Mouse (Mus musculus): ENCODE results near the gene Olfr805. TPM values are rescaled to one million over a fixed set of nuclear protein-coding genes. Genes with fewer than 3 reads are reported as not detected.

Olfr805 gene
- not detected for total RNA-seq (2021)
- long read RNA-seq, experiment 1, result 0 reads
- long read RNA-seq, experiment 2, result 0 reads

GRCm38 (mm10) chr10:129729275-129729674 is at the start of gene Olfr805:
Gene Olfr805, minus strand, starts transcription at chr10:129729375.
- no peak within 1 kb of the TSS for H3K27ac ChIP-seq
- H3K4me3 ChIP-seq, result no peak within 1 kb of the TSS
- TF ChIP-seq CTCF (conservative IDR thresholded peaks at IDR 0.05), result no peak
- no peak for DNase-seq (ENCODE audit: low spot score in 2 of 2)

- no peak for TF ChIP-seq CTCF (conservative IDR thresholded peaks at IDR 0.05)
- Histone ChIP-seq H3K4me3 (no peak overlapping the region), H3K27ac (no peak overlapping the region)
- no peak for DNase-seq (ENCODE audit: low spot score in 2 of 2)
Observed at GRCm38 (mm10) chr10:129778123-129778522, 48.9 kb upstream of the Olfr805 start.

GRCm38 (mm10) chr10:129774338-129774737 is 45.2 kb upstream of the Olfr805 start, which contains the start of gene Olfr809:
Gene Olfr809, plus strand, starts transcription at chr10:129774638.
- no peak within 1 kb of the TSS for H3K4me3 ChIP-seq
- no peak for DNase-seq (ENCODE audit: low spot score in 2 of 2)
- H3K27ac ChIP-seq, result no peak within 1 kb of the TSS
- no peak for TF ChIP-seq CTCF (conservative IDR thresholded peaks at IDR 0.05)

GRCm38 (mm10) chr10:129765182-129765581 is 36.0 kb upstream of the Olfr805 start, which contains the start of gene Olfr808:
Gene Olfr808, plus strand, starts transcription at chr10:129765482.
- H3K27ac ChIP-seq, result no peak within 1 kb of the TSS
- H3K4me3 ChIP-seq, result no peak within 1 kb of the TSS
- DNase-seq (ENCODE audit: low spot score in 2 of 2), result no peak
- no peak for TF ChIP-seq CTCF (conservative IDR thresholded peaks at IDR 0.05)

GRCm38 (mm10) chr10:129757693-129758092 is 28.5 kb upstream of the Olfr805 start, which contains the start of gene Olfr807:
Gene Olfr807, minus strand, starts transcription at chr10:129757793.
- Histone ChIP-seq H3K27ac (no peak within 1 kb of the TSS), H3K4me3 (no peak within 1 kb of the TSS)
- no peak for DNase-seq (ENCODE audit: low spot score in 2 of 2)
- no peak for TF ChIP-seq CTCF (conservative IDR thresholded peaks at IDR 0.05)

- Histone ChIP-seq H3K27ac (no peak within 1 kb of the TSS), H3K4me3 (no peak within 1 kb of the TSS)
- DNase-seq (ENCODE audit: low spot score in 2 of 2), result no peak
- TF ChIP-seq CTCF (conservative IDR thresholded peaks at IDR 0.05), result no peak
Observed at GRCm38 (mm10) chr10:129741821-129742220, 12.6 kb upstream of the Olfr805 start, which contains the start of gene Olfr806. Gene Olfr806, minus strand, starts transcription at chr10:129741921.

GRCm38 (mm10) chr10:129702910-129703309 is 26.3 kb downstream of the Olfr805 start, which contains the start of gene Olfr804:
Gene Olfr804, plus strand, starts transcription at chr10:129703210.
- no peak for DNase-seq (ENCODE audit: low spot score in 2 of 2)
- no peak within 1 kb of the TSS for H3K4me3 ChIP-seq

GRCm38 (mm10) chr10:129694186-129694585 is 35.0 kb downstream of the Olfr805 start, which contains the start of gene Olfr803:
Gene Olfr803, minus strand, starts transcription at chr10:129694286.
- no peak within 1 kb of the TSS for H3K27ac ChIP-seq
- no peak for TF ChIP-seq CTCF (conservative IDR thresholded peaks at IDR 0.05)
- no peak for DNase-seq (ENCODE audit: low spot score in 2 of 2)

More at GRCm38 (mm10) chr10:129702910-129703309, 26.3 kb downstream of the Olfr805 start, which contains the start of gene Olfr804:
- no peak for TF ChIP-seq CTCF (conservative IDR thresholded peaks at IDR 0.05)
- no peak within 1 kb of the TSS for H3K27ac ChIP-seq

GRCm38 (mm10) chr10:129688069-129688468 is 41.1 kb downstream of the Olfr805 start, which contains the start of gene Olfr802:
Gene Olfr802, minus strand, starts transcription at chr10:129688169.
- DNase-seq (ENCODE audit: low spot score in 2 of 2), result no peak
- H3K27ac ChIP-seq, result no peak within 1 kb of the TSS
- no peak within 1 kb of the TSS for H3K4me3 ChIP-seq
- TF ChIP-seq CTCF (conservative IDR thresholded peaks at IDR 0.05), result no peak

More at GRCm38 (mm10) chr10:129694186-129694585, 35.0 kb downstream of the Olfr805 start, which contains the start of gene Olfr803:
- no peak within 1 kb of the TSS for H3K4me3 ChIP-seq

- Histone ChIP-seq H3K27ac (no peak within 1 kb of the TSS), H3K4me3 (no peak within 1 kb of the TSS)
- no peak for DNase-seq (ENCODE audit: low spot score in 2 of 2)
- TF ChIP-seq CTCF (conservative IDR thresholded peaks at IDR 0.05), result no peak
Observed at GRCm38 (mm10) chr10:129673765-129674164, 55.4 kb downstream of the Olfr805 start, which contains the start of gene Olfr801. Gene Olfr801, minus strand, starts transcription at chr10:129673865.

Small RNAs within 50 kb of the gene (microRNA-seq; reads per million reads assigned to microRNA genes)
- 0 reads per million in 2 experiments for gene Gm24485

Other genes starting within 250 kb of the Olfr805 start
- not detected for gene Olfr789, start 244.6 kb downstream of the Olfr805 start, total RNA-seq (2021)
- not detected for gene Olfr790, start 230.9 kb downstream of the Olfr805 start, total RNA-seq (2021)
- not detected for gene Olfr791, start 207.6 kb downstream of the Olfr805 start, total RNA-seq (2021)
- gene Olfr792, start 190.2 kb downstream of the Olfr805 start, total RNA-seq (2021), result not detected
- gene Olfr794, start 161.7 kb downstream of the Olfr805 start, total RNA-seq (2021), result not detected
- not detected for gene Olfr796, start 116.8 kb downstream of the Olfr805 start, total RNA-seq (2021)
- not detected for gene Olfr798, start 101.4 kb downstream of the Olfr805 start, total RNA-seq (2021)
- not detected for gene Olfr799, start 91.9 kb downstream of the Olfr805 start, total RNA-seq (2021)
- gene Olfr800, start 71.7 kb downstream of the Olfr805 start, total RNA-seq (2021), result not detected
- not detected for gene Olfr801, start 55.5 kb downstream of the Olfr805 start, total RNA-seq (2021)
- not detected for gene Olfr802, start 41.2 kb downstream of the Olfr805 start, total RNA-seq (2021)
- not detected for gene Olfr803, start 35.1 kb downstream of the Olfr805 start, total RNA-seq (2021)
- gene Olfr804, start 26.2 kb downstream of the Olfr805 start, total RNA-seq (2021), result not detected
- not detected for gene Olfr806, start 12.5 kb upstream of the Olfr805 start, total RNA-seq (2021)
- not detected for gene Olfr807, start 28.4 kb upstream of the Olfr805 start, total RNA-seq (2021)
- not detected for gene Olfr808, start 36.1 kb upstream of the Olfr805 start, total RNA-seq (2021)
- gene Olfr809, start 45.3 kb upstream of the Olfr805 start, total RNA-seq (2021), result not detected
- gene Olfr810, start 65.5 kb upstream of the Olfr805 start, total RNA-seq (2021), result not detected
- not detected for gene Olfr811, start 75.0 kb upstream of the Olfr805 start, total RNA-seq (2021)
- not detected for gene Olfr812, start 116.7 kb upstream of the Olfr805 start, total RNA-seq (2021)
- not detected for gene Olfr813, start 126.0 kb upstream of the Olfr805 start, total RNA-seq (2021)
- not detected for gene Olfr814, start 150.5 kb upstream of the Olfr805 start, total RNA-seq (2021)
- not detected for gene Olfr815, start 176.5 kb upstream of the Olfr805 start, total RNA-seq (2021)
- not detected for gene Olfr816, start 186.2 kb upstream of the Olfr805 start, total RNA-seq (2021)
- not detected for gene Olfr818, start 219.7 kb upstream of the Olfr805 start, total RNA-seq (2021)
- gene Olfr819, start 237.9 kb upstream of the Olfr805 start, total RNA-seq (2021), result not detected
- gene Olfr247, start 246.8 kb upstream of the Olfr805 start, total RNA-seq (2021), result not detected